Comparison of ENCODE assay signal across 8 mouse cellular contexts in genomic region chr2:10374207-10375023, GRCm38 (mm10). TPM values are rescaled to one million over a fixed set of nuclear protein-coding genes. Genes with fewer than 3 reads are reported as not detected.
DNase-seq lines count a peak whose midpoint lies in the region; ATAC-seq and TF ChIP-seq lines count a peak whose summit lies in the region.

No protein-coding gene starts in this region.

- H3K4me2 ChIP-seq in hindbrain, embryonic 11.5 days (replicated peaks; ENCODE audit: low read depth, low read length): peak overlapping the region; percentile 90

- WGBS in embryonic facial prominence, embryonic 10.5 days: under 1% methylated on average over 34 of the region's 34 CpGs
- under 1% methylated on average over 34 of the region's 34 CpGs for WGBS in hindbrain, embryonic 11.5 days

- no peaks in the 10 kb centered on the region for H3K9me3 ChIP-seq in ES-Bruce4 (replicated peaks; ENCODE audit: control insufficient read depth, insufficient read depth, low read length, poor library complexity, severe bottlenecking)
- no peaks in the 10 kb centered on the region for H3K9me3 ChIP-seq in embryonic facial prominence, embryonic 10.5 days
- no peaks in the 10 kb centered on the region for H3K9me3 ChIP-seq in hindbrain, embryonic 11.5 days (ENCODE audit: control insufficient read depth, low read length)

- H3K27me3 ChIP-seq in ES-Bruce4 (ENCODE audit: control insufficient read depth, insufficient read depth, low read length, poor library complexity, severe bottlenecking): peaks cover 18% of the 10 kb centered on the region
- peaks cover 74% of the 10 kb centered on the region for H3K27me3 ChIP-seq in embryonic facial prominence, embryonic 10.5 days (replicated peaks; ENCODE audit: low read depth, poor library complexity, severe bottlenecking)
- peaks cover 47% of the 10 kb centered on the region for H3K27me3 ChIP-seq in hindbrain, embryonic 11.5 days (ENCODE audit: control insufficient read depth, insufficient read depth, low read length)

- no peaks in the 10 kb centered on the region for H3K36me3 ChIP-seq in ES-Bruce4 (ENCODE audit: control insufficient read depth, insufficient read depth, low read length, poor library complexity, severe bottlenecking)
- no peaks in the 10 kb centered on the region for H3K36me3 ChIP-seq in embryonic facial prominence, embryonic 10.5 days (replicated peaks)
- H3K36me3 ChIP-seq in hindbrain, embryonic 11.5 days (ENCODE audit: control insufficient read depth, insufficient read depth, low read length): no peaks in the 10 kb centered on the region

- no peak for TF ChIP-seq EP300 in ES-Bruce4 (IDR thresholded peaks at IDR 0.05; ENCODE audit: insufficient read depth, low read depth, low read length)

- peak overlapping the region; percentile 5; the same call in 1 of the 2 replicates for H3K9ac ChIP-seq in ES-Bruce4 (ENCODE audit: low read depth, poor library complexity, severe bottlenecking)
- H3K9ac ChIP-seq in hindbrain, embryonic 11.5 days (ENCODE audit: low read depth, low read length): peak overlapping the region; percentile 28; the same call in 1 of the 2 replicates

- ATAC-seq in hindbrain, embryonic 11.5 days (ENCODE audit: low FRiP score): peak; percentile 81

- no peaks in the 10 kb centered on the region for H3K4me1 ChIP-seq in ES-Bruce4 (ENCODE audit: control insufficient read depth, insufficient read depth, low read length)
- peaks cover 28% of the 10 kb centered on the region for H3K4me1 ChIP-seq in embryonic facial prominence, embryonic 10.5 days
- peaks cover 5% of the 10 kb centered on the region; the same call in 1 of the 2 replicates for H3K4me1 ChIP-seq in hindbrain, embryonic 11.5 days (replicated peaks; ENCODE audit: control insufficient read depth, insufficient read depth, low read length)

- no peak overlapping the region for H3K27ac ChIP-seq in ES-Bruce4 (ENCODE audit: insufficient read depth, low read length)
- no peak overlapping the region for H3K27ac ChIP-seq in embryonic facial prominence, embryonic 10.5 days (replicated peaks)
- no peak overlapping the region for H3K27ac ChIP-seq in hindbrain, embryonic 11.5 days (ENCODE audit: low read depth, low read length)

- peak overlapping the region; percentile 70 for H3K4me3 ChIP-seq in ES-Bruce4 (ENCODE audit: low read depth, low read length)
- peak overlapping the region; percentile 68 for H3K4me3 ChIP-seq in embryonic facial prominence, embryonic 10.5 days
- H3K4me3 ChIP-seq in hindbrain, embryonic 11.5 days (ENCODE audit: low read depth, low read length): peak overlapping the region; percentile 41

- peak; percentile 29 for TF ChIP-seq CTCF in ES-Bruce4 (IDR thresholded peaks at IDR 0.05; ENCODE audit: low read depth, low read length)

- peak; percentile 47 for DNase-seq in gastrocnemius, postnatal 10 days
- DNase-seq in gastrocnemius, adult 18-20 months (ENCODE audit: low spot score): no peak
- peak; percentile 82 for DNase-seq in embryonic facial prominence, embryonic 10.5 days (ENCODE audit: low spot score)
- peak; percentile 83 for DNase-seq in hindbrain, embryonic 11.5 days (ENCODE audit: low spot score)
- DNase-seq in liver: peak; percentile 38
- peak; percentile 78 for DNase-seq in neural tube, embryonic 10.5 days (ENCODE audit: extremely low spot score, low spot score)
- no peak for DNase-seq in c-Kit-positive CD71-positive TER-119-positive erythroid progenitor cells, embryonic 14.5 days (ENCODE audit: low spot score)

- TF ChIP-seq POLR2A in ES-Bruce4 (IDR thresholded peaks at IDR 0.05; ENCODE audit: insufficient read depth, low read length): no peak

RNA-seq across cellular contexts. Expression of gene Sfmbt2, which starts 4.1 kb away (rescaled TPM):
- total RNA-seq in gastrocnemius, postnatal 10 days (2021): under 1 TPM; 0.54 to 0.72 TPM
- total RNA-seq in gastrocnemius, adult 18-20 months (2021): under 1 TPM; 0.07 to 0.09 TPM
- polyA plus RNA-seq in ES-Bruce4 (2011; ENCODE audit: insufficient read depth, insufficient read length, low read depth, missing spikeins): 93.4 and 103 TPM in 2 replicates
- 1.3 and 1.5 TPM in 2 replicates for polyA plus RNA-seq in embryonic facial prominence, embryonic 10.5 days (2016; fragmentation: Nextera tagmentation; extraction: Ambion mirVana)
- 1.4 and 2.6 TPM in 2 replicates for polyA plus RNA-seq in hindbrain, embryonic 11.5 days (2014; fragmentation: Nextera tagmentation; extraction: Ambion mirVana)

Comparison
In these comparisons a context has a peak if more than half of its experiments do, and no peak if none do; other contexts are left out.
1. DNase-seq: peak in gastrocnemius, postnatal 10 days (single experiment), embryonic facial prominence, embryonic 10.5 days (single experiment), hindbrain, embryonic 11.5 days (single experiment), liver (single experiment) and neural tube, embryonic 10.5 days (single experiment); none in gastrocnemius, adult 18-20 months (single experiment) and c-Kit-positive CD71-positive TER-119-positive erythroid progenitor cells, embryonic 14.5 days (single experiment).
2. RNA of gene Sfmbt2, which starts 4.1 kb away (polyA plus RNA-seq): 93.4 to 103 TPM in ES-Bruce4; 1.4 to 2.6 TPM in hindbrain, embryonic 11.5 days and 1.3 to 1.5 TPM in embryonic facial prominence, embryonic 10.5 days; every median in the first group is over 10 times any median in the second.
3. Peak in every context shown above with its lines, with median percentiles within 50 percentile points of each other: H3K4me3 ChIP-seq.